8 mouse cellular contexts compared by ENCODE assay signal in the genomic region with DNA sequence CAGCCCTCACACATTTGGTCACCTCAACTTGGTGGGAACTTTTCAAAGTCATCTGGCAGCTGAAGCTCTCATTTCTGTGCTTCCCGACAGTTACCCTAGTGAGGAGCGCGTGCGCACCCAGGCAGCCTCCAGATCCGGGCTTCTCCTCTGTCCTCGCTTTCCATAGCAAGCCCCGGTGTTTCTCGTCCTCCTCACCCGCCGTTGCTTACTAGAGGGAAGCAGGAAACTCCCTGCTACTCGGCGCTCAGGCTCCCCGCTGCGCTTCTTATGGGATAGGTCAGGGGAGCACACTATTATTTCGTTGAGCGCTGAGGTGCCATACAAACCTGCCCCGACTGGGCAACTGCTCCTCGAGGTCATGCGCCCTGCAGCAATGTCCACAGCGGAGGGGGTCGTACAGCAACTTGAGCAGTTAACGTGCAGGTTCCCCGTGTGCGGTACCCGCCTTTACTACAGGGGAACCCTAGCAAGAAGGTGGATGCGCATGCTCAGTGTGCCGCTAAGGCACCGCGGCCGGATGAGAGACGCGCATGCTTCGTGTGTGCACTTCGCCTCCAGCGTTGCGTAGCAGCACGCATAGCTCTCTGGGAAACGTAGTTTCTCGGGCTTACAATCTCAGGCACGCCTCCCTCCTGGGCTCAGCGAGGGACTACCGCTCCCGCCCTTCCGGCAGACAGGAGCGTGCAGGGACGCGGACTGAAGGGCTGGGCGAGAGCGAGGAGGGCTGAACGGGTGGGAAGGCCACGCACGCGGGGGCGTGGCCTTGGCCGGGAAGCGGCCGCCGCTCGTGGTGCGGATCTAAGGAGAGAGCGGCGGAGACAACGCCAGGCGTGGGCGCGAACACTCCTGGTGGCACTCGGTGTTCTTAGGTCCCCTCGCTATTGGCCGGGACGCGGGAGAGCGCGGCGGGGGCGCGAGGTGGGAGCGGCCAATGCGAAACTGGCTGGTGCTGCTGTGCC. TPM values are rescaled to one million over a fixed set of nuclear protein-coding genes. Genes with fewer than 3 reads are reported as not detected.
DNase-seq lines count a peak whose midpoint lies in the region; ATAC-seq and TF ChIP-seq lines count a peak whose summit lies in the region.

A gene (plus strand): TSS at position 596 of the 959 bp plus-strand sequence.

- peaks cover 8% of the 10 kb centered on the region for H3K9me3 ChIP-seq in forebrain, embryonic 10.5 days
- no peaks in the 10 kb centered on the region for H3K9me3 ChIP-seq in heart, embryonic 15.5 days (replicated peaks)
- H3K9me3 ChIP-seq in liver, embryonic 14.5 days (ENCODE audit: control insufficient read depth, low read length) = no peaks in the 10 kb centered on the region
- no peaks in the 10 kb centered on the region for H3K9me3 ChIP-seq in neural tube, embryonic 11.5 days (ENCODE audit: control insufficient read depth, low read length)
- no peaks in the 10 kb centered on the region for H3K9me3 ChIP-seq in stomach, postnatal 0 days (ENCODE audit: control insufficient read depth, low read length)

- under 1% methylated on average over 78 of the region's 78 CpGs for WGBS in forebrain, embryonic 10.5 days
- WGBS in heart, embryonic 15.5 days = under 1% methylated on average over 75 of the region's 78 CpGs
- WGBS in liver, embryonic 14.5 days (ENCODE audit: insufficient replicate concordance) = under 1% methylated on average over 78 of the region's 78 CpGs
- WGBS in neural tube, embryonic 11.5 days = under 1% methylated on average over 67 of the region's 78 CpGs
- WGBS in stomach, postnatal 0 days = under 1% methylated on average over 76 of the region's 78 CpGs

- peaks cover 21% of the 10 kb centered on the region for H3K4me1 ChIP-seq in forebrain, embryonic 10.5 days
- peaks cover 10% of the 10 kb centered on the region for H3K4me1 ChIP-seq in heart, embryonic 15.5 days (replicated peaks)
- peaks cover 11 to 24% of the 10 kb centered on the region in 2 experiments for H3K4me1 ChIP-seq in liver, embryonic 14.5 days (replicated peaks; ENCODE audit: control insufficient read depth in 2 of 2, insufficient read depth in 2 of 2, low read length in 1 of 2)
- peaks cover 4% of the 10 kb centered on the region; the same call in 1 of the 2 replicates for H3K4me1 ChIP-seq in neural tube, embryonic 11.5 days (ENCODE audit: control insufficient read depth, insufficient read depth, low read length)
- H3K4me1 ChIP-seq in stomach, postnatal 0 days (replicated peaks; ENCODE audit: control insufficient read depth, insufficient read depth) = no peaks in the 10 kb centered on the region

- peak; percentile 98 for ATAC-seq in heart, embryonic 15.5 days (replicated peaks; ENCODE audit: insufficient number of reproducible peaks, insufficient read depth, low FRiP score, low read depth)
- ATAC-seq in liver, embryonic 14.5 days (ENCODE audit: insufficient read depth) = peak; percentile 97
- ATAC-seq in neural tube, embryonic 11.5 days (ENCODE audit: insufficient read depth, low FRiP score, low TSS enrichment) = peak; percentile 99
- ATAC-seq in stomach, postnatal 0 days (ENCODE audit: low FRiP score, low TSS enrichment) = peak; percentile 100

- no peaks in the 10 kb centered on the region for H3K27me3 ChIP-seq in forebrain, embryonic 10.5 days (ENCODE audit: poor library complexity, severe bottlenecking)
- no peaks in the 10 kb centered on the region for H3K27me3 ChIP-seq in heart, embryonic 15.5 days
- no peaks in the 10 kb centered on the region for H3K27me3 ChIP-seq in liver, embryonic 14.5 days (ENCODE audit: control insufficient read depth, insufficient read depth, low read length)
- H3K27me3 ChIP-seq in neural tube, embryonic 11.5 days (ENCODE audit: control insufficient read depth, insufficient read depth, low read length) = no peaks in the 10 kb centered on the region
- H3K27me3 ChIP-seq in stomach, postnatal 0 days (ENCODE audit: control insufficient read depth, insufficient read depth, low read length) = no peaks in the 10 kb centered on the region

- peak within 1 kb of the TSS; percentile 85 for H3K9ac ChIP-seq in heart, embryonic 15.5 days
- peak within 1 kb of the TSS; percentile 91 for H3K9ac ChIP-seq in liver, embryonic 14.5 days (replicated peaks)
- peak within 1 kb of the TSS; percentile 91 for H3K9ac ChIP-seq in neural tube, embryonic 11.5 days (ENCODE audit: low read length)
- H3K9ac ChIP-seq in stomach, postnatal 0 days (ENCODE audit: low read length) = peak within 1 kb of the TSS; percentile 77

- H3K4me2 ChIP-seq in heart, embryonic 15.5 days = peak within 1 kb of the TSS; percentile 82
- peak within 1 kb of the TSS; percentile 88 for H3K4me2 ChIP-seq in liver, embryonic 14.5 days (ENCODE audit: low read depth)
- peak within 1 kb of the TSS; percentile 85 for H3K4me2 ChIP-seq in neural tube, embryonic 11.5 days (ENCODE audit: low read depth)
- H3K4me2 ChIP-seq in stomach, postnatal 0 days (replicated peaks; ENCODE audit: low read depth) = peak within 1 kb of the TSS; percentile 89

- peak; percentile 34; the same call in 1 of the 2 replicates for TF ChIP-seq CTCF in liver, embryonic 14.5 days (IDR thresholded peaks at IDR 0.05; ENCODE audit: low read depth)
- 0 out of 2 replicates have a peak, but pooled peaks have one; percentile 12 for TF ChIP-seq CTCF in stomach, postnatal 0 days (IDR thresholded peaks at IDR 0.05; ENCODE audit: low read depth)

- peaks cover 24% of the 10 kb centered on the region for H3K36me3 ChIP-seq in forebrain, embryonic 10.5 days (replicated peaks)
- H3K36me3 ChIP-seq in heart, embryonic 15.5 days = no peaks in the 10 kb centered on the region
- H3K36me3 ChIP-seq in liver, embryonic 14.5 days (replicated peaks; ENCODE audit: control insufficient read depth, insufficient read depth, low read depth) = no peaks in the 10 kb centered on the region; the same call in 1 of the 2 replicates
- H3K36me3 ChIP-seq in neural tube, embryonic 11.5 days (ENCODE audit: control insufficient read depth, insufficient read depth, low read length) = no peaks in the 10 kb centered on the region; the same call in 1 of the 2 replicates
- H3K36me3 ChIP-seq in stomach, postnatal 0 days (ENCODE audit: control insufficient read depth, insufficient read depth, low read length) = no peaks in the 10 kb centered on the region

- DNase-seq in CD8-positive naive resting alpha-beta T cell, adult 2 months (ENCODE audit: low read depth in 2 of 2, low spot score in 2 of 2) = peak; percentile 94 to 95
- peak; percentile 93 for DNase-seq in c-Kit-positive CD71-negative TER-119-negative erythroid progenitor cells, embryonic 14.5 days (ENCODE audit: low read depth)
- peak; percentile 95 for DNase-seq in forebrain, embryonic 10.5 days (ENCODE audit: extremely low spot score, low spot score)
- peak; percentile 97 to 99 for DNase-seq in kidney, postnatal 25 days
- peak; percentile 99 to 100 (median 99) for DNase-seq in liver, embryonic 14.5 days (ENCODE audit: low read depth in 3 of 3, low spot score in 3 of 3)
- peak; percentile 97 for DNase-seq in neural tube, embryonic 11.5 days (ENCODE audit: low spot score)
- peak; percentile 97 for DNase-seq in stomach, postnatal 0 days (ENCODE audit: low spot score)

- H3K27ac ChIP-seq in forebrain, embryonic 10.5 days = peak within 1 kb of the TSS; percentile 93
- peak within 1 kb of the TSS; percentile 91 for H3K27ac ChIP-seq in heart, embryonic 15.5 days
- peak within 1 kb of the TSS; percentile 75 for H3K27ac ChIP-seq in liver, embryonic 14.5 days
- peak within 1 kb of the TSS; percentile 54 for H3K27ac ChIP-seq in neural tube, embryonic 11.5 days (ENCODE audit: low read depth, low read length)
- H3K27ac ChIP-seq in stomach, postnatal 0 days (replicated peaks) = peak within 1 kb of the TSS; percentile 85

- H3K4me3 ChIP-seq in forebrain, embryonic 10.5 days = peak within 1 kb of the TSS; percentile 86
- peak within 1 kb of the TSS; percentile 79 for H3K4me3 ChIP-seq in heart, embryonic 15.5 days
- H3K4me3 ChIP-seq in liver, embryonic 14.5 days (ENCODE audit: insufficient read depth in 1 of 2, low read depth in 2 of 2, low read length in 2 of 2) = peak within 1 kb of the TSS; percentile 78 to 95
- H3K4me3 ChIP-seq in neural tube, embryonic 11.5 days (ENCODE audit: low read depth, low read length) = peak within 1 kb of the TSS; percentile 86
- H3K4me3 ChIP-seq in stomach, postnatal 0 days (ENCODE audit: low read depth, low read length) = peak within 1 kb of the TSS; percentile 74

- TF ChIP-seq EP300 in liver, embryonic 14.5 days (IDR thresholded peaks at IDR 0.05; ENCODE audit: low read depth) = no peak
- TF ChIP-seq EP300 in stomach, postnatal 0 days (optimal IDR thresholded peaks at IDR 0.05) = no peak

RNA-seq across cellular contexts. Expression of the gene that starts here (rescaled TPM):
- 48.1 and 53.6 TPM in 2 replicates for polyA plus RNA-seq in forebrain, embryonic 10.5 days (2016; fragmentation: Nextera tagmentation; extraction: Ambion mirVana)
- 13.9 and 22.5 TPM in 2 replicates for polyA plus RNA-seq in heart, embryonic 15.5 days (2015; fragmentation: Nextera tagmentation; extraction: Ambion mirVana)
- polyA plus RNA-seq in liver, embryonic 14.5 days (2012; rRNA removed) = 15.4 and 20.5 TPM in 2 replicates
- polyA plus RNA-seq in liver, embryonic 14.5 days (2014; fragmentation: Nextera tagmentation; extraction: Ambion mirVana) = 20.0 and 25.0 TPM in 2 replicates
- polyA plus RNA-seq in neural tube, embryonic 11.5 days (2014; fragmentation: Nextera tagmentation; extraction: Ambion mirVana) = 38.0 and 38.1 TPM in 2 replicates
- polyA plus RNA-seq in stomach, postnatal 0 days (2015; fragmentation: Nextera tagmentation; extraction: Ambion mirVana) = 17.4 and 18.0 TPM in 2 replicates

Comparison
In these comparisons a context has a peak if more than half of its experiments do, and no peak if none do; other contexts are left out.
1. Peak in every context shown above with its lines: DNase-seq, ATAC-seq, H3K4me3 ChIP-seq and H3K27ac ChIP-seq.